Comparison of ENCODE assay signal across 8 mouse cellular contexts in the genomic region with DNA sequence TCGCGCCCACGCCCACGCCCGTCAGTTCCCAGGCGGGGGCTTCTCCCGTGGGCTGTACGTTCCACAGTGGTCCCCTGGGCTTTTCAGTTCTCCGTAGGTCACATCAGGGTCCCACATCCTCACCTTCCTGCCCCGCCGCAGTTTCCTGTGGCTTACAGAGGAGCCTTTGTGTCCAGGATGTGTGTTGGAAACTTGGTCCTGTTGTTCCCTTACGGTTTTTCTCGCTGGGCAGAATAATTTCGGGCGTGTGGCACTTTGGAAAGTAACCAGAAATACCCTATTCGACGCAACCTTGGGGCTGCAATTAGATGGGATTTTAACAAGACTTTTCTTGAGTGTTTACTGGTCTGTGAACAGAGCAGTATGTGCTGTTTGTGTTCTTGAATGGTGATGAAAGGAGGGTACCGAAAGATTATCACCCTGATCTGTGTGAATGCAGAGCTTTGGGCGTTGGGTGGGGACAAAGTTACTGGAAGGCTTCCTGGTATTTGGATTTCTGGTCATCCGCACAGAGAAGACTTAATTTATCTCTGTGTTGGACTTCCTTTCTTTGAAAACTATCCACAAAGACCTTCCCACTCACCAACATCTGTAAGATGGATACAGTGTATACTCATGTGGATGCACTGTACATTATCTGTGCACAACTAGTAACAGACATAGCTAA. TPM values are rescaled to one million over a fixed set of nuclear protein-coding genes. Genes with fewer than 3 reads are reported as not detected.
DNase-seq lines count a peak whose midpoint lies in the region; ATAC-seq and TF ChIP-seq lines count a peak whose summit lies in the region.

No protein-coding gene starts in this region.

- DNase-seq in thymus, postnatal 0 days (ENCODE audit: low spot score), result peak; percentile 62
- DNase-seq in thymus, postnatal 4 days, result no peak
- DNase-seq in layer of hippocampus, adult 18-20 months (ENCODE audit: low spot score in 2 of 2), result no peak
- no peak for DNase-seq in left cerebral cortex, adult 9 months (ENCODE audit: low spot score in 2 of 2)
- no peak for DNase-seq in ovary, adult 18-20 months (ENCODE audit: low spot score)

- peak overlapping the region; percentile 86 for H3K9ac ChIP-seq in intestine, postnatal 0 days (ENCODE audit: low read depth, low read length)

- peak overlapping the region; percentile 83 for H3K4me3 ChIP-seq in intestine, postnatal 0 days (ENCODE audit: low read depth, low read length)

- peak overlapping the region; percentile 57 for H3K4me2 ChIP-seq in intestine, postnatal 0 days (replicated peaks; ENCODE audit: low read depth)

- WGBS in intestine, postnatal 0 days, result under 1% methylated on average over 20 of the region's 20 CpGs

- H3K27me3 ChIP-seq in intestine, postnatal 0 days (replicated peaks; ENCODE audit: control insufficient read depth, insufficient read depth, low read length), result no peaks in the 10 kb centered on the region

- H3K27ac ChIP-seq in intestine, postnatal 0 days (ENCODE audit: low read depth, low read length), result peak overlapping the region; percentile 94

- no peaks in the 10 kb centered on the region; the same call in 1 of the 2 replicates for H3K36me3 ChIP-seq in intestine, postnatal 0 days (ENCODE audit: control insufficient read depth, insufficient read depth)

- peak; percentile 2 for ATAC-seq in erythroblast, adult 5-6 weeks (replicated peaks; ENCODE audit: low FRiP score, poor library complexity, severe bottlenecking)
- no peak for ATAC-seq in intestine, postnatal 0 days
- 0 out of 2 replicates have a peak, but pooled peaks have one; percentile 0 for ATAC-seq in megakaryocyte-erythroid progenitor cell, adult 5-6 weeks (replicated peaks; ENCODE audit: low FRiP score, low TSS enrichment, poor library complexity, severe bottlenecking)

- TF ChIP-seq CTCF in intestine, postnatal 0 days (IDR thresholded peaks at IDR 0.05; ENCODE audit: low read depth), result no peak

- no peaks in the 10 kb centered on the region for H3K4me1 ChIP-seq in intestine, postnatal 0 days (replicated peaks; ENCODE audit: control insufficient read depth, insufficient read depth, low read length)

- H3K9me3 ChIP-seq in intestine, postnatal 0 days (ENCODE audit: control insufficient read depth), result no peaks in the 10 kb centered on the region

RNA-seq across cellular contexts. Expression of gene Leprot, which starts 0.6 kb away (rescaled TPM):
- 51.0 and 54.9 TPM in 2 replicates for polyA plus RNA-seq in thymus, postnatal 0 days (2015; fragmentation: Nextera tagmentation; extraction: Ambion mirVana)
- 16.1 and 21.9 TPM in 2 replicates for total RNA-seq in erythroblast, adult 5-6 weeks (2015; ENCODE audit: low replicate concordance)
- total RNA-seq in erythroblast, adult 5-6 weeks (2017; ENCODE audit: low replicate concordance), result 26.3 and 31.0 TPM in 2 replicates
- 130 and 137 TPM in 2 replicates for polyA plus RNA-seq in intestine, postnatal 0 days (2015; fragmentation: Nextera tagmentation; extraction: Ambion mirVana)
- 83.3 and 103 TPM in 2 replicates for total RNA-seq in megakaryocyte-erythroid progenitor cell, adult 5-6 weeks (2014; fragmentation: Nextera tagmentation)
- total RNA-seq in megakaryocyte-erythroid progenitor cell, adult 5-6 weeks (2017), result 116 and 138 TPM in 2 replicates
- total RNA-seq in layer of hippocampus, adult 18-20 months (2021), result 10 to 100 TPM; 27.1 to 29.5 TPM
